In the genomic region with DNA sequence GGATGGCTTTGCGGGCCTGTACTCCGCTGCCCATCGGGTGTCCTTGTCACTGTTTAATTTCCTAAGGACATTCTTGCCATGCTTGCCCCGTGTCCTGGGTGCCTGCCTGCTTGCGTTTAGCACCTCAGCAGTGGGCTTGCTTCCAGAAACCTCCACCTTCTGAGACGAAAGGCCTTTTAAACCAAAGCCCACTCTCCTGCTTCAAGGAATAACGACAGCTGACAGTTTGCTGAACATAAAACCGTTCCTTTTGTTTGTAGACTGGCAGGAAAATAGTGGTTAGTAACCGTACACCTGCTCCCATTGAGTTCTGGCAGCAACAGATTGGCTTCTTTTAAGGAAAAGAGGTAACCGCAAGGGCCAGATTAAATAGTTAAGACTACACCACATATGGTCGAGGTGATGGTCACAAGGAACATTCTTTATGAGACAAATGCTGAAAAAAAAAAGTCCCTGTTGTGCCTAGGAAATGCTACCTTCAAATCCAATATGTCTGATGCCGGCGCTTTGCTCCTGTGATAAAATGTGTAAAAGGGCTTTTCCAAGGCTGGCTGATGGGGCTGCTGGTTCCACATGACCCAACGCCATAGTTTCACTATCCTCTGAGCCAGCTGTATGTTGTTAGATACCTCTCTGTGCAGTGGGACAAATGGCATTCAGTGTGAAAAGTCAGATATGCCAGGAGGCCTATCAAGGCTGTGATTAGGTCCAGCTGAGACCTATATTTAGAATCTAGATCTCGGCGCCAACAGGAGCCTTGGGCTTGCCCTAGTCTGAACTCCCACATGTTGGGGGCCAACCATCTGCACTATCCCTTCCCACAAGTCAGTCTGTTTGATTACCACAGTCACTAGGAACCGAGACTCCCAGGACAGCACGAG, we compare ENCODE assay signal across 9 mouse cellular contexts. TPM values are rescaled to one million over a fixed set of nuclear protein-coding genes. Genes with fewer than 3 reads are reported as not detected.
A peak's percentile ranks its signal among the peaks of the same experiment; 100 is the strongest.
DNase-seq lines count a peak whose midpoint lies in the region; ATAC-seq lines count a peak whose summit lies in the region.
"Had no signal": no experiment of that assay in that cellular context is flagged by ENCODE, and none has a peak within 500 bp of the region (broad histone marks: within the 10 kb centered on the region; RNA-seq: fewer than 3 reads in every experiment).

No protein-coding gene starts in this region.

- peaks cover 61% of the 10 kb centered on the region for H3K4me1 ChIP-seq in heart, embryonic 16.5 days (ENCODE audit: control insufficient read depth, insufficient read depth, low read length)

- peak overlapping the region; percentile 75 for H3K27ac ChIP-seq in heart, embryonic 16.5 days (ENCODE audit: low read length)

- ATAC-seq in heart, embryonic 16.5 days (replicated peaks; ENCODE audit: extremely low read depth, insufficient read depth, low FRiP score) = peak; percentile 60
- peak; percentile 55 for ATAC-seq in megakaryocyte-erythroid progenitor cell, adult 5-6 weeks (replicated peaks; ENCODE audit: low FRiP score, low TSS enrichment, poor library complexity, severe bottlenecking)

- intact Hi-C loops in heart, postnatal 25 days (cut with DNase I) = no loop called here

- no peak overlapping the region for H3K4me3 ChIP-seq in heart, embryonic 16.5 days (ENCODE audit: low read length)

- H3K4me2 ChIP-seq in heart, embryonic 16.5 days (ENCODE audit: low read depth, low read length) = peak overlapping the region; percentile 28

- H3K9ac ChIP-seq in heart, embryonic 16.5 days (ENCODE audit: low read length) = peak overlapping the region; percentile 37; the same call in 1 of the 2 replicates

- DNase-seq in heart, adult 11 months = peak; percentile 94
- DNase-seq in heart, postnatal 25 days (ENCODE audit: low spot score) = no peak
- peak; percentile 70 to 77 for DNase-seq in cerebellum, postnatal 25 days
- DNase-seq in spleen, postnatal 14 days (ENCODE audit: low spot score in 2 of 2) = no peak
- no peak for DNase-seq in kidney, adult 18-20 months
- DNase-seq in urinary bladder, postnatal 10 days (ENCODE audit: low spot score) = no peak

- no peaks in the 10 kb centered on the region for H3K9me3 ChIP-seq in heart, embryonic 16.5 days (replicated peaks; ENCODE audit: control insufficient read depth, low read length)

- H3K27me3 ChIP-seq in heart, embryonic 16.5 days (ENCODE audit: control insufficient read depth, insufficient read depth, low read length) = no peaks in the 10 kb centered on the region

- H3K36me3 ChIP-seq in heart, embryonic 16.5 days (ENCODE audit: control insufficient read depth, insufficient read depth) = no peaks in the 10 kb centered on the region

- WGBS in heart, embryonic 16.5 days = 27% methylated on average over 18 of the region's 18 CpGs

RNA-seq across cellular contexts. Expression of gene Abcg1, which starts 14.2 kb away (rescaled TPM):
- total RNA-seq in heart, postnatal 25 days (2021) = 1 to 10 TPM; 3.8 to 6.0 TPM
- 12.7 and 15.6 TPM in 2 replicates for polyA plus RNA-seq in heart, embryonic 16.5 days (2015; fragmentation: Nextera tagmentation; extraction: Ambion mirVana)
- total RNA-seq in megakaryocyte-erythroid progenitor cell, adult 5-6 weeks (2014; fragmentation: Nextera tagmentation) = 5.4 and 8.5 TPM in 2 replicates
- 5.1 and 9.6 TPM in 2 replicates for total RNA-seq in megakaryocyte-erythroid progenitor cell, adult 5-6 weeks (2017)

RNA-seq across cellular contexts. Expression of gene Tff3, which starts 57.8 kb away (rescaled TPM):
- not detected for total RNA-seq in heart, postnatal 25 days (2021)
- polyA plus RNA-seq in heart, embryonic 16.5 days (2015; fragmentation: Nextera tagmentation; extraction: Ambion mirVana) = 3.4 TPM in 1 of 2 replicates, not detected in the other
- total RNA-seq in megakaryocyte-erythroid progenitor cell, adult 5-6 weeks (2014; fragmentation: Nextera tagmentation) = not detected in 2 replicates
- total RNA-seq in megakaryocyte-erythroid progenitor cell, adult 5-6 weeks (2017) = not detected in 2 replicates
- total RNA-seq: left cerebral cortex, adult 18-20 months had no signal

Comparison
In these comparisons a context has a peak if more than half of its experiments do, and no peak if none do; other contexts are left out.
1. DNase-seq: peak in heart, adult 11 months (single experiment) and cerebellum, postnatal 25 days (2 of 2); none in heart, postnatal 25 days (single experiment), spleen, postnatal 14 days (0 of 2), kidney, adult 18-20 months (single experiment) and urinary bladder, postnatal 10 days (single experiment).